Mouse (Mus musculus) megakaryocyte, embryonic 14.5 days (primary cell): ENCODE measurements around the gene Vps72. TPM values are rescaled to one million over a fixed set of nuclear protein-coding genes. Genes with fewer than 3 reads are reported as not detected.

ENCODE experiments used
- H3K27me3 ChIP-seq: replicated peaks from 2 replicates; pipeline ENCODE3; 2012; ENCODE audit warnings: inconsistent platforms
- H3K36me3 ChIP-seq: replicated peaks from 2 replicates; pipeline ENCODE3; 2012; ENCODE audit warnings: low read length, inconsistent platforms, mixed read lengths
- H3K4me1 ChIP-seq: 2 replicates; pipeline ENCODE4 v1.6.1; 2012; ENCODE audit warnings: inconsistent platforms
- H3K4me3 ChIP-seq: replicated peaks from 2 replicates; pipeline ENCODE3; 2012; ENCODE audit warnings: moderate library complexity, mild to moderate bottlenecking, inconsistent platforms
- H3K9me3 ChIP-seq: 2 replicates; pipeline ENCODE4 v1.6.1; 2012; ENCODE audit warnings: inconsistent platforms
- FLI1 ChIP-seq: IDR thresholded peaks from 2 replicates; pipeline ENCODE4 v1.6.1; 2012; ENCODE audit warnings: low read length, inconsistent platforms, mixed read lengths
- GATA1 ChIP-seq: IDR thresholded peaks from 3 replicates; pipeline ENCODE4 v1.6.1; 2012; ENCODE audit warnings: mixed read lengths, low read length, inconsistent platforms, borderline replicate concordance
- polyA plus RNA-seq: library from polyadenylated mRNA; stranded (reverse); fragments of >175 nt; gene quantifications from 2 replicates; pipeline ENCODE4 v1.2.3, GENCODE M21; 2012; ENCODE audit warnings: low replicate concordance; ENCODE audit not compliant: insufficient read depth

Gene Vps72
- polyA plus RNA-seq, 1 experiment = 231 TPM

DNA sequence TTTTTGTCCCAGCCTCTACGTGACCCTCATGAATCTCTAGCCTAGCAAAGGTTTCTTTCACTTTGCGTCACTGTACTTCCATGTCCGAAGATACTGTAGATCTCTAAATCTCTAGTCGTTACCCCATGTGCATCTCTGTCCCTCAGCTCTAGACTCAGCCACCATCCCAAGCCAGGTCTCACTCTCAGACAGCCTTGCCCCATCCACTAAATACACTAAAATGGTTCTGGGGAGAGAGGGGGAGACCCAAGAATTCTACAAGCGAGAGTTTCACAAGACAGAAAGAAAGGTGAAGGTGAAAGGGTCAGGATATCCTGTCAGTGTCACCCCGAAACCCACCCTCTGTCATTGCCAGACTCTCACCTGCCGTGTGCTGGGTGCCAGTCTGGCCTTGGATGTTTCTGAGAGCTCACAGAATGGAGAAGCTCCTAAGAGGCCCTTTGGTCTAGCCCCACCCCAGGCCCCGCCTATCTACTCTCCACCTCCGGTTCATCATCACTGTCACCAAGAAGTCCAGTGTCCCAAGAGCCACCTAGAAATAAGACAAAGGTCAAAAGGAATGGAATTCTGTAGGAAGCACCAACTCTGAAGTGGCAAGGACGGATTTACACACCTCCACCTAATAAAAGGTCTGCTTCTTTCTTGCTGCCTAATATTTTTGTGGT is 31.3 kb downstream of the Vps72 start, which contains the start of gene Tnfaip8l2:
Gene Tnfaip8l2, minus strand, starts transcription at position 409 of the 665 bp plus-strand sequence.
- Histone ChIP-seq H3K4me3 (peak within 1 kb of the TSS; percentile 90), H3K9me3 (no peaks in the 10 kb centered on the region), H3K27me3 (no peaks in the 10 kb centered on the region), H3K36me3 (peaks cover 32% of the 10 kb centered on the region), H3K4me1 (peaks cover 43% of the 10 kb centered on the region)
- TF ChIP-seq GATA1 = no peak
- no peak for TF ChIP-seq FLI1

DNA sequence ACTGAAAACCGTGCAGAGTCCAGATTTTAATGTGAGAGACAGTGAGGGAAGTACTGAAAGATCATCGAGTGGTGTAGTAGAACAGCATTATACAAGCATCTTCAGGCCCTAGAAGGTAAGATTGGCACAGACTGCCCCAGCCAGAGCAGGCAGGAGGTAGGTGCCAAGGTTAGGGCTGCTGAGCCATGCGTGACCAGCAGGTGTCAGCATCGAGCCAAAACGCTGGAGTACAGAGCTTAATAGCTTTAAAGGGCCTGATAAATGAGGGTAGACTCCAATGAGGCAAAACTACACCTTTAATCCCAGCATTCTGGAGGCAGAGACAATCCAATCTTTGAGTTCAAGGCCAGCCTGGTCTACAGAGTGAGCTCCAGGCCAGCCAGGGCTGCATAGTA is 31.8 kb downstream of the Vps72 start:
- H3K36me3 ChIP-seq = peaks cover 29% of the 10 kb centered on the region
- H3K4me1 ChIP-seq = peaks cover 43% of the 10 kb centered on the region
- H3K27me3 ChIP-seq = no peaks in the 10 kb centered on the region
- TF ChIP-seq FLI1 (no peak), GATA1 (no peak)
- peak overlapping the region; percentile 90 for H3K4me3 ChIP-seq
- H3K9me3 ChIP-seq = no peaks in the 10 kb centered on the region

DNA sequence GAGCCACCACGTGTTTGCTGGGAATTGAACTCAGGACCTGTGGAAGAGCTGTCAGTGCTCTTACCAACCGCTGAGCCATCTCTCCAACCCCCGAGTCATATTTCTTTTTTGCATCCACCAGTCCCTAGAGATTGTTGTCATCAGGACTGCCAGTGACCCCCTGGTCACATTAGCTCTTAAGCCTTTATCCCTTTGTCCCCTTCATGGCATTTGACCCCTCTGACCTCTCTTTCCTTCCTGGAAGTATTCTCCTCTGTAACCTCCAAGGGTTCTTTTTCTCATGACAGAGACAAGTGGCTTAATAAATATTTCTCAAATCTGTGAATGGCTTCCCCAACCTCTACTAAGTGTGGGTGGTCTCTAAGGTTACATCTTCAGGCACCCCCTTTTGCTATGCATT is 37.1 kb downstream of the Vps72 start:
- Histone ChIP-seq H3K36me3 (no peaks in the 10 kb centered on the region), H3K4me1 (peaks cover 13% of the 10 kb centered on the region), H3K9me3 (peaks cover 3% of the 10 kb centered on the region; the same call in 1 of the 2 replicates), H3K27me3 (peaks cover 2% of the 10 kb centered on the region), H3K4me3 (no peak overlapping the region)
- no peak for TF ChIP-seq FLI1
- TF ChIP-seq GATA1 = no peak

DNA sequence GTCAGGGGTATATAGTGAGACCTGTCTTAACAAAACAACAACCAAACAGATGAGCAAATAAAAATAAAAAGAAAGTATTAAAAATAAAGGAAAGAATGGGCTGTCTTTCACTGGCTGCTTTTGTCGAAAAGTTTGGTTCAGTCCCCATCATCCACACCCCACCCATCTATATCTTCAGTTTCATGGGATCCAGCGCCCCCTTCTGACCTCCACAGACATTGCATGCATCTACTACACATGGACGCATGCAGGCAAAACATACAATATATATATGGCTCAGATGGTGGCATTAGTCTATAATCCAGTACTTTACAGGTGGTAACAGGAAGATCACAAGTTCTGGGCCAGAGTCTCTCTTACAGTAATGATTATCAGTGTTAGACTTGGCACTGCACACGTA is 43.1 kb downstream of the Vps72 start:
- H3K4me3 ChIP-seq = no peak overlapping the region
- H3K36me3 ChIP-seq = no peaks in the 10 kb centered on the region
- no peak for TF ChIP-seq FLI1
- no peak for TF ChIP-seq GATA1
- peaks cover 5% of the 10 kb centered on the region; the same call in 1 of the 2 replicates for H3K9me3 ChIP-seq
- peaks cover 2% of the 10 kb centered on the region for H3K27me3 ChIP-seq
- H3K4me1 ChIP-seq = peaks cover 17% of the 10 kb centered on the region

DNA sequence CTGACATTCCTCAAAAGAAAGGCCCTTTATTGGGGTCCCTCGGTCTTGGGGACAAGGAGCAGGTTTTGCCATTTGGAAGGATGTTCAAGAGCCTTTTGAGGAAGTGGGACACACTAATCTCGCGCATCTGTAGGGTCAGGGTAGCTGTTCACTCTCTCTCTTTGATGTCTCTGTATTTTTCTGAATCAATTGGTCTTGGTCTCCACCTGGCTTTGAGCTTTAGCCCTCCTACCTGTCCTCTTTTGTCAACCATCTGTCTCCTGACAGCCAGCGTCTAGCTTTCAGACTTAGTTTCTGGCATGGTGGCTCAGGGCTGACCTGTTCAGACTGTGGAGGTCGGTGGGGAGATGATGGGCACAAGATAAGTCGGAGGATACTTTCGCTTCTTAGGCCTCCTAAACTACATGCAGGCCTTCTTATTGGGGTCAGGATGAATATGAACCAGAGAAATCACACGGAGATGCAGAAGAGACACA is 48.7 kb downstream of the Vps72 start:
- Histone ChIP-seq H3K27me3 (peaks cover 42% of the 10 kb centered on the region), H3K9me3 (no peaks in the 10 kb centered on the region)
- TF ChIP-seq GATA1 (no peak), FLI1 (no peak)

DNA sequence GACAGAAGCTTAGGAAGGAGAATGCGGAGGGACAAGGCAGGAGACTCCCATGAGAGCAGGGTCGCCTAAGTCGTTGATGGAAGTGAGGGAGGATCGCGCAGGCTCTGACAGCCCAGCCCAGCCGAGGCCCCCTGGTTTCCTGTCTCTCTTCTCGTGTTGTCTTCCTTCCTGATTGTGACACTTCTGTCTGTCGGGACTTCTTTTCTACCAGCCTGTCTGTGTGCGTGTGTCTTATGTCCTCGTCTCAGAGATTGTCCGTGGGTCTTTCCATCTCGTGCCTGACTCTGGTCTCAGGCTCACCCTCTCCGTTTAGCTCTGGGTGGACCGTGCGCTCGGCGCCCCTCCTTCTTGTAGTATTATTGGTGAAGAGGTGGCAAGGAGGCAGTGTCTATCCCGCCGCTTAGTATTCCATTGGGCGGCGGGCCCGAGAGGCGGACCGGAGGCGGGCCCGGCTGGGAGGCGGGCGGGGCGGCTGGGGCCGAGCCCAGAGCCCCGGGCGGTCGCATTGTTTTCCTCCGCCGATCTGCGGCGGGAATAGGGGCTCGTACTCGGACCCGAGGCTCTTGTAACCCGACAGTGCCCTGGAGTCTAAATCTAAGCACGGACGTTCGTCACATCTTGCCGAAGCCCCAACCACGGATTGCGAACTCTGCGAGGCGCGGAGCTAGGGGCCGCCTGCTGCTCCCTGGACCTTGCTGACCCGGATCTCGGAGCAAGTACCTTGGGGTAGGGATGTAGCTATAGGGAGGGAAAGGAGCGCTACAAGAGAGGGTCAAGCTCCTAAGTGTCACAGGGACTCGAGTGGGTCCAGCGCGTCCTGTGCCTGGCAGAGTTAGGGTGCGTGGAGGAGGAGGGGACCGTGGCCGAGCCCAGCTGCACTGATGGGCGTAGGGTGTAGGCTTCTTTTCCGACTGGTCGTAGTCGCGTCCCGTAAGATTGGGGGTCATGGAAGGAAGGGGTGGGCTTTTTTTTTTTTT is 49.5 kb downstream of the Vps72 start, which contains the start of gene Sema6c:
Gene Sema6c, plus strand, starts transcription at position 471 of the 977 bp plus-strand sequence.
- Histone ChIP-seq H3K4me3 (peak within 1 kb of the TSS; percentile 97), H3K4me1 (peaks cover 42% of the 10 kb centered on the region), H3K27me3 (peaks cover 47% of the 10 kb centered on the region), H3K36me3 (no peaks in the 10 kb centered on the region), H3K9me3 (no peaks in the 10 kb centered on the region)
- TF ChIP-seq GATA1 = no peak
- TF ChIP-seq FLI1 = no peak

More for the DNA sequence above, 48.7 kb downstream of the Vps72 start:
- Histone ChIP-seq H3K36me3 (no peaks in the 10 kb centered on the region), H3K4me1 (peaks cover 42% of the 10 kb centered on the region), H3K4me3 (peak overlapping the region; percentile 97)

DNA sequence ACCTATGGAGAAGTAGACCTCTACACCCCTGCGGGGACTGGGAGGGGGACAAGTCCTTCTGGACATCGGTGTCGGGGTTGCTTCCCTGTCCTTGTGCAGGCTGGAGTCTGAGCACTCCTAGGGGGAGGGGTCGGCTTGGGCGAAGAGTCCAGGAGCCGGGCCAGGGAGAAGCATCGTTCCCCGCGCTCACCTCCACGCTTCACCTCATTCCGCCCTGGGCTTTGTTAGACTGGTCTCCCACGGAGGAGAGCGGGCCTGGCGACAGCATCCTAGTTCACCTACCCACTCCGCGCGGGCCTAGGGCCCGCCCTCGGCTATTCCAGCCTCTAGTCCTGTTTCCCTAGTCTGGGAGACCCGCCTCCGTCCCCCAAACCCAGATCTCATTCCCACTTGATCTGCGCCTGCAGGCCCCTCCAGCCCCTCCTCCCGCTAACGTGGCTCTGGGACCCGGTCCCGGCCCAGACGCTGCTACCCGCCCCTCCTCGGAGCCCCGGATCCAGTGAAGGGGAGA is 50.3 kb downstream of the Vps72 start:
- Histone ChIP-seq H3K4me1 (peaks cover 42% of the 10 kb centered on the region), H3K4me3 (peak overlapping the region; percentile 97), H3K9me3 (no peaks in the 10 kb centered on the region), H3K27me3 (peaks cover 53% of the 10 kb centered on the region), H3K36me3 (no peaks in the 10 kb centered on the region)
- TF ChIP-seq GATA1 (no peak), FLI1 (no peak)

DNA sequence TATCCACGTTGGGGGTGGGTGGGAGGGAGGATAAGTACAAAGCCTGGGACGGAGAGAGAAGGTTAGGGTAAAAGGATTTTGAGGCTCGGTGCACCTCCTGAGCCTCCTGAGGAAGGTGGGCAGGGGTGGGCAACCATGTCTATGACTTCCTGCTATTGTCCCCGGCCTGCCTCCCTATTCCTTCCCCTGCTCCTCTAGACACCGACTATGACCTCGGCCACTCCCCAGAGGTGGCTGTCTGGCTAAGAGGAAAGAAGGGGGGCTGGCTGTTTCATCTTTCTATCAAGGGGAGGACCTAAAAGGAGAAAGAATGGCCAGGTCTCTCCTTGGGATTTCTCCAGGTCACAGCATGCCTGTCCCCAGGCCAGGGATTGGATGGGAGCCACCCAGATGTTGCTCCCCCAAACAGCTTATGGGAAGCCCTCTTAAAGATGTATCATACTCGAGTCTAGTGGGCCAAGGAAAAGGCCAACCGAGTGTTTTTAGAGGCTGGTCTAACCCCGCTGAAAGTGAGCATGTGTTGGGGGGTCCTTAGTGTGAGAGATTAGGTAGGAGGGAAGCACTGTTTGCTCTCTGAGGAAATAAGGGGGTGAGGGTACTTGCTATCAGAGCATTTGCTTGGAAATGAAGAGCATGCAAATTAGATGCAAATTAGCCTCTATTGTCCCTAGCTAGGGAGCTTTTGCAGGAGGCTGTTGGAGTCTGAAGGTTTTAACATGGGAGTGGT is 51.0 kb downstream of the Vps72 start:
- peak overlapping the region; percentile 47 for H3K4me3 ChIP-seq

DNA sequence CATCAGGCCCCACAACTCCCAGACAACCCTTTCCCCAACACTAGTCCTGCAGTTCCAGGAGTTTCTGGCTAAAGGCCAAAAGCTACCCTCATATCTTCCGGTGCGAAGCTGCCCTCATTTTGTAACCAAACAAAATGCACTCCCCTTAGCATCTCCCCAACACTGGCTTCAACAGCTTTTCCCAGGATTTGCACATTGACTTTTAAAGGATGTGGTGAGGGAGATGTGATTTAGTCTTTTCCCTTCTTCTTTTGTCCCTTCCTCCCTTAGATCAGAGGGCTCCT is 51.5 kb downstream of the Vps72 start:
- H3K36me3 ChIP-seq = no peaks in the 10 kb centered on the region
- H3K27me3 ChIP-seq = peaks cover 63% of the 10 kb centered on the region
- peaks cover 49% of the 10 kb centered on the region for H3K4me1 ChIP-seq
- H3K9me3 ChIP-seq = no peaks in the 10 kb centered on the region
- H3K4me3 ChIP-seq = no peak overlapping the region
- TF ChIP-seq FLI1 (no peak), GATA1 (no peak)

More for the DNA sequence above, 51.0 kb downstream of the Vps72 start:
- H3K27me3 ChIP-seq = peaks cover 58% of the 10 kb centered on the region
- H3K9me3 ChIP-seq = no peaks in the 10 kb centered on the region
- H3K4me1 ChIP-seq = peaks cover 45% of the 10 kb centered on the region
- no peak for TF ChIP-seq GATA1
- TF ChIP-seq FLI1 = no peak
- H3K36me3 ChIP-seq = no peaks in the 10 kb centered on the region
